Mouse (Mus musculus) kidney, postnatal 14 days (tissue): Measurements from ENCODE around the gene Pex1.
"Not testable (repeated sequence)": the region's sequence is repeated elsewhere in the genome, so short reads cannot be mapped to it uniquely, and the experiment has no call there.

ENCODE experiments used
- DNase-seq: peaks from one replicate; pipeline ENCODE4 v3.0.0; 2022; ENCODE audit warnings: mixed read lengths

The Pex1 gene

GRCm38 (mm10) chr5:3646539-3646938, 50.7 kb downstream of the Pex1 start:
- no peak for DNase-seq

GRCm38 (mm10) chr5:3646991-3647707, 51.3 kb downstream of the Pex1 start:
- peak; percentile 63 for DNase-seq

- peak; percentile 95 for DNase-seq
These were observed 51.8 kb downstream of the Pex1 start for GRCm38 (mm10) chr5:3647708-3648121.

- no peak for DNase-seq
These were observed 52.5 kb downstream of the Pex1 start for GRCm38 (mm10) chr5:3648206-3648848.

GRCm38 (mm10) chr5:3648849-3649210, 53.0 kb downstream of the Pex1 start:
- no peak for DNase-seq

GRCm38 (mm10) chr5:3650881-3651280, 55.0 kb downstream of the Pex1 start, which contains the start of gene Tmbim7:
Gene Tmbim7 (plus strand): TSS chr5:3651181.
- no peak for DNase-seq

GRCm38 (mm10) chr5:3651621-3652020, 55.8 kb downstream of the Pex1 start:
- DNase-seq: no peak

- DNase-seq: not testable (repeated sequence)
These were observed 57.2 kb downstream of the Pex1 start for GRCm38 (mm10) chr5:3652903-3653575.

- DNase-seq: no peak
These were observed 57.9 kb downstream of the Pex1 start for GRCm38 (mm10) chr5:3653801-3654200.

- no peak for DNase-seq
These were observed 61.2 kb downstream of the Pex1 start, which contains the start of gene Gatad1 for GRCm38 (mm10) chr5:3657085-3657484. Gene Gatad1 (minus strand): TSS chr5:3657185.

- DNase-seq: no peak
These were observed 69.4 kb downstream of the Pex1 start for GRCm38 (mm10) chr5:3665225-3665624.

- DNase-seq: no peak
These were observed 70.7 kb downstream of the Pex1 start for GRCm38 (mm10) chr5:3666585-3666984.

- no peak for DNase-seq
These were observed 74.2 kb downstream of the Pex1 start for GRCm38 (mm10) chr5:3669938-3670554.
